Mouse (Mus musculus) CD4-positive, CD25-positive, alpha-beta regulatory T cell, adult 4 months (primary cell): ENCODE measurements at regions not wholly inside any gene's neighbourhood (a gene's known extent, or its start where the extent isn't known, plus 50 kb on each side); places are given as distances from the start of the nearest gene placed in this dataset.

Source experiments
- ATAC-seq: one replicate; pipeline ENCODE4 v1.8.0; 2017

DNA sequence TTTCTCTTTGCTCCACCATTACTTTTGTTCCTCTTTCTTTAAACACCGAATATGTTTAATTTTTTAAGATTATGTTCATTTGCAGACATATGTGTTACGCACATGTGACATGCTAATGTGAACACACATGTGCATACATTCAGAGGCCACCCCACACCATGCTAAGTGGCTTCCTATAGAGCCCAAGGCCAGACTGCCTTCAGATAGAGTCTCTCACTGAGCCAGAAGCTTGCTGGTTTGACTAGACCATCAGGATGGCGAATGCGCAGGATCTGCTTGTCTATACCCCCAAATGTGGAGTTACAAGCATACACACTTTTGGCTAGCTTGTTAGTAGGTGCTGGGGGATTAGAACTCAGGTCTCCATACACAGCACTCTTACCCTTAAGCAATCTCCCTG, 121.3 kb upstream of the Cxxc4 start:
- ATAC-seq = no peak

GRCm38 (mm10) chr3:134118898-134119297, 117.4 kb upstream of the Cxxc4 start:
- ATAC-seq = no peak

GRCm38 (mm10) chr3:134124982-134125381, 111.3 kb upstream of the Cxxc4 start:
- ATAC-seq = no peak

GRCm38 (mm10) chr3:134130412-134130811, 105.9 kb upstream of the Cxxc4 start:
- no peak for ATAC-seq

GRCm38 (mm10) chr3:134145251-134145650, 91.0 kb upstream of the Cxxc4 start:
- ATAC-seq = no peak

- no peak for ATAC-seq
Observed at GRCm38 (mm10) chr3:134145935-134146334, 90.3 kb upstream of the Cxxc4 start.

DNA sequence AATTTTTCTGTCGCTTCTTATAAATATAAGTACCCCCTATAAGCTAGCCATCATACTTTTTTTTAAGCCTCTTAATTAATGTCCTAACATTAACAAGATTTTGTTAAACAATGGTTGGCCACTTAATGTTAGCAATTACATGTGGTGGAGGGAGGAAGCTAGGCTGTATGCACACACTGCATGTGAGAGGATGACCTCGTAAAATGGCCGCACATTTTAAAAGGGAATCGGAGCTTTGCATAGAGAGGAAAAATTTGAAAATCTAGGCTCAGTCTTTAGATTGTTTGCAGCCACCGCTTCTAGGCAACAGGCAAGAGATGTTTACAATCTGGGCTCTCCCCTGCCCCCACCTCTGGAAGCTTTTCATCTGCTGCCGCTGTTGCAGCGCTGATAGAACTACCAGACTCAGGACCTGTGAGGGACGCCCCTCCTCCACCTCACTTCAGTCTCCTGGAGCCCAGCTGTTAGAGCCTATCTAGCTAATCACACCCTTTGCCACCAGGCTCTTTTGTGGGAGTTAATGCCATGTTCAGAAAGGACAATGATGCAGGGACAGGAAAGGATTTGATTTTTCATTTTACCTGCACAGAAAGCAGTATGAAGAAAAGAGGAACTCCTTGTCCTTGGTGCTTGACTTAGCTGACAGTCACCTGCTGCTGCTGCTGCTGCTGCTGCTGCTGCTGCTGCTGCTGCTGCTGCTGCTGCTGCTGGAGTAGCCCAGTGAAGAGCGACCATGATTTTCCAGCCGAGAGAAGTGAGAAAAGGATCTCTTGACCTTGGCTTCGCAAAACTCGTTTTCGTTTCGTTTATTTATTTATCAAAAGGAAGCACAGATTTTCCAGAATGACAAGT, 89.7 kb upstream of the Cxxc4 start:
- no peak for ATAC-seq

- ATAC-seq = no peak
Observed at GRCm38 (mm10) chr3:134162288-134162687, 74.0 kb upstream of the Cxxc4 start.

GRCm38 (mm10) chr3:134169922-134170321, 66.4 kb upstream of the Cxxc4 start:
- ATAC-seq = no peak

- ATAC-seq = no peak
Observed at GRCm38 (mm10) chr3:134172357-134172756, 63.9 kb upstream of the Cxxc4 start.

GRCm38 (mm10) chr3:134178491-134179054, 57.7 kb upstream of the Cxxc4 start:
- no peak for ATAC-seq

GRCm38 (mm10) chr3:134184042-134184441, 52.2 kb upstream of the Cxxc4 start:
- ATAC-seq = no peak
